Mouse (Mus musculus): Measurements from ENCODE around the gene Sf3b2. TPM values are rescaled to one million over a fixed set of nuclear protein-coding genes. Genes with fewer than 3 reads are reported as not detected.
"Not testable (repeated sequence)": the region's sequence is repeated elsewhere in the genome, so short reads cannot be mapped to it uniquely, and the experiment has no call there.

Sf3b2 gene
- polyA plus RNA-seq, 1 experiment = 109 TPM

DNA sequence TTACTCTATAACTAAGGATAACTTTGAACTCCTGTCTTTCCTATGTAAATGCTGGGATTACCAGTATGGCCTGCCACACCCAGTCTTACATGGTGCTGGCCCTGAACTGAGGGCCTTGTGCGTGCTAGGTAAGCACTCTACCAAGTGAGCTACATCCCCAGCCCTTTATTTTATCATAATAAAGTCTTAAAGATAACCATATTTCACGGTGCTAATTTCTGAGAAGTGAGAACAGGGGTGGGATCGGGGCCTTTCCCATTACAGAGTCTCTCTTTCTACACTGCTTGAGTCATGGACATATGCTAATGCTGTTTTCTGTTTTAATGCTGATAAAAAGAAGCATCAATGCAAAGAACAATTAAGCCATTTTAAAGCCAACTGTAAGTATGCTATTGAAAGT lies 26.4 kb downstream of the Sf3b2 start:
- Histone ChIP-seq H3K36me3 (ENCODE audit: control insufficient read depth, insufficient read depth) (no peaks in the 10 kb centered on the region), H3K27me3 (ENCODE audit: control insufficient read depth, insufficient read depth, insufficient read length) (no peaks in the 10 kb centered on the region), H3K79me2 (ENCODE audit: control insufficient read depth, insufficient read depth) (no peaks in the 10 kb centered on the region), H3K4me3 (no peak overlapping the region), H3ac (ENCODE audit: control insufficient read depth, insufficient read length) (no peak overlapping the region), H3K4me2 (ENCODE audit: low read depth) (no peak overlapping the region)
- TF ChIP-seq REST (IDR thresholded peaks at IDR 0.05; ENCODE audit: insufficient read depth, insufficient read length) (no peak), TCF3 (IDR thresholded peaks at IDR 0.05; ENCODE audit: insufficient read length, low read depth) (no peak), USF1 (IDR thresholded peaks at IDR 0.05; ENCODE audit: low read depth) (no peak), SRF (IDR thresholded peaks at IDR 0.05; ENCODE audit: control insufficient read depth, insufficient read length, low read depth) (no peak), POLR2A (IDR thresholded peaks at IDR 0.05; ENCODE audit: insufficient read length, low read depth) (no peak), E2F4 (IDR thresholded peaks at IDR 0.05; ENCODE audit: insufficient read depth) (no peak)

DNA sequence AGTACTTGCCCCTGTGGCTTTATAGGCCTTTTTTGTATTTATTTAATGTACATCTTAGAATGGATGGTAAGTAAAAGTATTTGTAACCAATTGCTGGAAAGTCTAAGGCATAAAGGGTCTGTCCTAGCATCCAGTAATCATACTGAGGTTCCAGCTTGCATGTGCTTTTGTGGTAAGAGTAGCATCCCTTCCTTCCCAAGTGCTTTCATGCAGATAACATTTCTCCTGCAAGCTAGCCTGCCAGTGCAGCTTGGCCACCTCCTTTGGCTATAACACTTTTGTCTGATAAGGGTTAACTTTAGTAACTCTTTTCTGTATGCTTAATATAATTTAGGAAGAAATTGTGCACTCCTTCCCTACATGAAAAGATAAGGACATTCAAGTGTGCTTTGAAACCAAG lies 27.2 kb downstream of the Sf3b2 start:
- Histone ChIP-seq H3K27me3 (ENCODE audit: control insufficient read depth, insufficient read depth, insufficient read length) (no peaks in the 10 kb centered on the region), H3ac (ENCODE audit: control insufficient read depth, insufficient read length) (no peak overlapping the region), H3K36me3 (ENCODE audit: control insufficient read depth, insufficient read depth) (no peaks in the 10 kb centered on the region), H3K4me2 (ENCODE audit: low read depth) (no peak overlapping the region), H3K79me2 (ENCODE audit: control insufficient read depth, insufficient read depth) (no peaks in the 10 kb centered on the region), H3K4me3 (no peak overlapping the region)
- TF ChIP-seq POLR2AphosphoS2 (IDR thresholded peaks at IDR 0.05; ENCODE audit: insufficient read length, low read depth) = no peak
- TF ChIP-seq POLR2A (IDR thresholded peaks at IDR 0.05; ENCODE audit: insufficient read length, low read depth) = no peak
- TF ChIP-seq TCF12 (IDR thresholded peaks at IDR 0.05; ENCODE audit: insufficient read depth, poor library complexity, severe bottlenecking) = no peak
- no peak for TF ChIP-seq USF1 (IDR thresholded peaks at IDR 0.05; ENCODE audit: low read depth)
- TF ChIP-seq MYOG (IDR thresholded peaks at IDR 0.05; ENCODE audit: control insufficient read depth in 1 of 3, insufficient read depth in 1 of 3, insufficient read length in 2 of 3, low read depth in 2 of 3) = no peak
- TF ChIP-seq MYOD1 (IDR thresholded peaks at IDR 0.05; ENCODE audit: control insufficient read depth in 1 of 3, insufficient read length in 2 of 3, low read depth in 2 of 3) = no peak
- TF ChIP-seq MAX (IDR thresholded peaks at IDR 0.05; ENCODE audit: low read depth) = no peak
- TF ChIP-seq CEBPB (IDR thresholded peaks at IDR 0.05; ENCODE audit: insufficient read depth, poor library complexity, severe bottlenecking) = no peak
- no peak for TF ChIP-seq E2F4 (IDR thresholded peaks at IDR 0.05; ENCODE audit: insufficient read depth)
- TF ChIP-seq REST (IDR thresholded peaks at IDR 0.05; ENCODE audit: insufficient read depth, insufficient read length) = no peak
- TF ChIP-seq SRF (IDR thresholded peaks at IDR 0.05; ENCODE audit: control insufficient read depth, insufficient read length, low read depth) = no peak
- no peak for TF ChIP-seq TCF3 (IDR thresholded peaks at IDR 0.05; ENCODE audit: insufficient read length, low read depth)

DNA sequence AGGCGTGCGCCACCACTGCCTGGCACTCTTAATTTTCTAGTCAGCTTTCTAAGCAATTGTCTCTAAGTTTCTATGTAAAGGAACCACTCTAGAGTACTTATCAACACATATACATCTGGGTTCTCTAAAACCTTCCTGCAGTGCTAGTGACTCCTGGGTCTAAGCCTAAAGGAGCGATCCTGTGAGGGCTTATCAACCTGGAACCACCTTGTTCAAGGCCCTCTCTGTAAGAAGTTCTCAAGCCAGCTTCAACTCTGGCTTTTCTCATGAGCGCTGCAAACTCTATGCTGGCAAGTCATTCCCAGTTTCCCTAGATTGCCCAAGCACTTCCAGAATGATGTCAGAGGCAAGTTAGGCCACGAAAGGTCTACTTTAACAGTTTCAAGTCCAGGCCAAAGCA lies 28.2 kb downstream of the Sf3b2 start:
- no peaks in the 10 kb centered on the region for H3K27me3 ChIP-seq (ENCODE audit: control insufficient read depth, insufficient read depth, insufficient read length)
- TF ChIP-seq POLR2AphosphoS2 (IDR thresholded peaks at IDR 0.05; ENCODE audit: insufficient read length, low read depth) (no peak), MYOG (IDR thresholded peaks at IDR 0.05; ENCODE audit: control insufficient read depth in 1 of 3, insufficient read depth in 1 of 3, insufficient read length in 2 of 3, low read depth in 2 of 3) (no peak), CEBPB (IDR thresholded peaks at IDR 0.05; ENCODE audit: insufficient read depth, poor library complexity, severe bottlenecking) (no peak), TCF3 (IDR thresholded peaks at IDR 0.05; ENCODE audit: insufficient read length, low read depth) (no peak), MAX (IDR thresholded peaks at IDR 0.05; ENCODE audit: low read depth) (no peak)
- no peaks in the 10 kb centered on the region for H3K36me3 ChIP-seq (ENCODE audit: control insufficient read depth, insufficient read depth)
- H3K4me3 ChIP-seq = no peak overlapping the region
- no peak overlapping the region for H3ac ChIP-seq (ENCODE audit: control insufficient read depth, insufficient read length)
- H3K4me2 ChIP-seq (ENCODE audit: low read depth) = no peak overlapping the region
- no peaks in the 10 kb centered on the region for H3K79me2 ChIP-seq (ENCODE audit: control insufficient read depth, insufficient read depth)

DNA sequence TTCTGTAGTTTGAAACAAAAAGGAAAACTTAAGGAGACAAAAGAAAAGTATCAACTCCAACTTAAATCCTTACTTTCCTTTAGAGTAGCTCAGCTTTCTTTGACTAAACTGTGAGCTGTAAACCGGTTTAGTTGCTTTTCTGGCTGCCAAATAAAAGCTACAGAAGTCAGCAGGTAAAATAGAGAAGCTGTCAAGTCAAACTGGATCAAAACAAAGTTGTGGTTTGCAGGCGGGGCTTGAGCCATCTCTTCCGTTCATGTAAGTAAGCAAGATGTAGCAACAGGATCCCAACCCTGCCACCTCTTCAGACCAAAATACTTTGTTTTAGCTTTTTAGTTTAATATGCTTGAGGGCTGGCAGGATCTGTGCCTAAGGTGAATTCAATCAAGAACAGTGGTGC lies 38.1 kb downstream of the Sf3b2 start:
- Histone ChIP-seq H3K4me3 (no peak overlapping the region), H3K36me3 (ENCODE audit: control insufficient read depth, insufficient read depth) (no peaks in the 10 kb centered on the region), H3K79me2 (ENCODE audit: control insufficient read depth, insufficient read depth) (no peaks in the 10 kb centered on the region), H3K27me3 (ENCODE audit: control insufficient read depth, insufficient read depth, insufficient read length) (no peaks in the 10 kb centered on the region), H3ac (ENCODE audit: control insufficient read depth, insufficient read length) (no peak overlapping the region), H3K4me2 (ENCODE audit: low read depth) (no peak overlapping the region)
- TF ChIP-seq CEBPB (IDR thresholded peaks at IDR 0.05; ENCODE audit: insufficient read depth, poor library complexity, severe bottlenecking) (no peak), MYOD1 (IDR thresholded peaks at IDR 0.05; ENCODE audit: control insufficient read depth in 1 of 3, insufficient read length in 2 of 3, low read depth in 2 of 3) (no peak), TCF3 (IDR thresholded peaks at IDR 0.05; ENCODE audit: insufficient read length, low read depth) (no peak), MAX (IDR thresholded peaks at IDR 0.05; ENCODE audit: low read depth) (no peak), POLR2A (IDR thresholded peaks at IDR 0.05; ENCODE audit: insufficient read length, low read depth) (no peak), REST (IDR thresholded peaks at IDR 0.05; ENCODE audit: insufficient read depth, insufficient read length) (no peak), POLR2AphosphoS2 (IDR thresholded peaks at IDR 0.05; ENCODE audit: insufficient read length, low read depth) (no peak), USF1 (IDR thresholded peaks at IDR 0.05; ENCODE audit: low read depth) (no peak), E2F4 (IDR thresholded peaks at IDR 0.05; ENCODE audit: insufficient read depth) (no peak), SRF (IDR thresholded peaks at IDR 0.05; ENCODE audit: control insufficient read depth, insufficient read length, low read depth) (no peak), MYOG (IDR thresholded peaks at IDR 0.05; ENCODE audit: control insufficient read depth in 1 of 3, insufficient read depth in 1 of 3, insufficient read length in 2 of 3, low read depth in 2 of 3) (no peak), TCF12 (IDR thresholded peaks at IDR 0.05; ENCODE audit: insufficient read depth, poor library complexity, severe bottlenecking) (no peak)

DNA sequence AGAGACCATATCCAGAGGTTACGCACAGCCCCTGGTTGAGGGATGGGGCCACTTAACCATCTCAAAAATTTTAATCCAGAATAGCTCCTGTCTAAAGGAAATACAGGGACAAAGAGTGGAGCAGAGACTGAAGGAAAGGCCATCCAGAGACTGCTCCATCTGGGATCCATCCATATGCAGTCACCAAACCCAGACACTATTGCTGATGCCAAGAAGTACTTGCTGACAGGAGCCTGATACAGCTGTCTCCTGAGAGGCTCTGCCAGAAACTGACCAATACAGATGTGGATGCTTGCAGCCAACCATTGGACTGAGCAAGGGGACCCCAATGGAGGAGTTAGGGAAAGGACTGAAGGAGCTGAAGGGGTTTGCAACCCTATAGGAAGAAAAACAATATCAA lies 58.3 kb downstream of the Sf3b2 start:
- H3ac ChIP-seq (ENCODE audit: control insufficient read depth, insufficient read length); H3K79me2 ChIP-seq (ENCODE audit: control insufficient read depth, insufficient read depth); H3K36me3 ChIP-seq (ENCODE audit: control insufficient read depth, insufficient read depth): not testable (repeated sequence)

More for the DNA sequence above, 58.3 kb downstream of the Sf3b2 start:
- H3K4me3 ChIP-seq; H3K27me3 ChIP-seq (ENCODE audit: control insufficient read depth, insufficient read depth, insufficient read length); H3K4me2 ChIP-seq (ENCODE audit: low read depth): not testable (repeated sequence)
